Mouse (Mus musculus) bone marrow macrophage, adult 2 months (primary cell): ENCODE data around the gene Rnf151.

ENCODE experiments used
- CTCF ChIP-seq: IDR thresholded peaks from 2 replicates; pipeline ENCODE4 v1.5.1; 2012; ENCODE audit warnings: low read depth, mild to moderate bottlenecking, low read length, moderate library complexity
- POLR2A ChIP-seq: IDR thresholded peaks from 2 replicates; pipeline ENCODE4 v1.6.1; 2012; ENCODE audit warnings: mild to moderate bottlenecking, low read depth, low read length, borderline replicate concordance

DNA sequence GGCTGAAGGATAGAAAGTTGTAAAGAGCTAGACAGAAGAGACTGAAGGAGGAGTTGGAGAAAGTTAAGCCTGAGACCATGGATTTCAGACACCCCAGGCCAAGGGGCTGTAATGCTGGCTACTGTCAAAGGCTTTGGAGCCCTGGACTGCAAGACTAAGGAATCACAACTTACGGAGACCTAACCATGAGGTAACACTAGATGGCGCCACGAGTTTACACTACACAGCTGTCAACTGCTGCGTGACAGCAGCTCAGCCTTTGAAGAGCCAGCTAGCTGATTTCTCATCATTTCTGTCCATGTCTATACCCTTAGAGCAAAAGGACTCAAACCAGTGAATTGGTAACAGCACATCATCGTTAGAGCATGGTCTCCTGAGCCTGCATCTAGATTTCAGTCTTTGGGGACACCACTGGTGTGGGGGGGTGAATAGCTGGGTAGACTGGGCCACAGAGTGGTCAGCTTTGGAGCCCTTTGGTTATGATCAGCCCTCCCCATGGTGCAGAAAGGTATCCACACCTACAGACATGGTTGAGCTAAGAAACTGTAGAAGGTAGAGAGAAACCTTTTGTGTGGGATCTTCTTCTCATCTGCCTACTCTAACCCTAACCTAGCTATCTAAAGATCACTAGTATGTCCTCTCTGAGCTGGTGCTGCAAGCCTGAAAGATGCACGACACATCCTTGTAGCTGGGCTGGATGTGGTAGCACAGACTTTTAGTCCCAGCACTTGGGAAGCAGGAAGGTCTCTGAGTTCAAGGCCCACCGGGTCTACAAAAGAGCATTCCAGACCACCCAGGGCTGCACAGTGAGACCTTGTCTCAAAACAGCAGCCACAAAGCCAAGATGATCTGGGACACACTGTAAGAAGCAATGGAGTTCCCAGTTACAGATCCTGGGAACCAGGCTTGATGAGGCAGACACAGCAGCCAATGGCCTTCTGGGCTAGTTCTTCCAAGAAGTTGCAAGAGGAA is 27.9 kb upstream of the Rnf151 start:
- no peak for TF ChIP-seq POLR2A
- TF ChIP-seq CTCF, result peak; percentile 79
